Comparison of ENCODE assay signal across 9 mouse cellular contexts in genomic region chr13:51568911-51569684, GRCm38 (mm10). TPM values are rescaled to one million over a fixed set of nuclear protein-coding genes. Genes with fewer than 3 reads are reported as not detected.
A peak's percentile ranks its signal among the peaks of the same experiment; 100 is the strongest.
DNase-seq lines count a peak whose midpoint lies in the region; ATAC-seq and TF ChIP-seq lines count a peak whose summit lies in the region.
"Had no signal": no experiment of that assay in that cellular context is flagged by ENCODE, and none has a peak within 500 bp of the region (broad histone marks: within the 10 kb centered on the region; RNA-seq: fewer than 3 reads in every experiment).

Gene Shc3, minus strand, starts transcription at chr13:51569419.

- H3K9me3 ChIP-seq in ES-E14 (ENCODE audit: control insufficient read depth, insufficient read depth, low read depth, low read length): no peaks in the 10 kb centered on the region
- H3K9me3 ChIP-seq in hindbrain, embryonic 10.5 days: no peaks in the 10 kb centered on the region
- H3K9me3 ChIP-seq in lung, embryonic 14.5 days (ENCODE audit: low read depth, low read length): no peaks in the 10 kb centered on the region

- no peak within 1 kb of the TSS for H3K27ac ChIP-seq in ES-E14 (ENCODE audit: insufficient read depth, low read depth, low read length, poor library complexity, severe bottlenecking)
- peak within 1 kb of the TSS; percentile 93 for H3K27ac ChIP-seq in hindbrain, embryonic 10.5 days
- H3K27ac ChIP-seq in lung, embryonic 14.5 days (ENCODE audit: low read depth): no peak within 1 kb of the TSS

- no peak for TF ChIP-seq CTCF in lung, embryonic 14.5 days (IDR thresholded peaks at IDR 0.05; ENCODE audit: low read depth)

- H3K27me3 ChIP-seq in hindbrain, embryonic 10.5 days (ENCODE audit: insufficient read depth, poor library complexity, severe bottlenecking): peaks cover 80% of the 10 kb centered on the region
- H3K27me3 ChIP-seq in lung, embryonic 14.5 days (ENCODE audit: insufficient read depth, low read length): peaks cover 60% of the 10 kb centered on the region

- in situ Hi-C loops in ES-E14 (cut with MboI; ENCODE audit: low sequenced_read_pairs in 2 of 2, unreplicated experiment in 2 of 2): no loop called here

- peak; percentile 81; the same call in 1 of the 2 replicates for ATAC-seq in lung, embryonic 14.5 days (ENCODE audit: insufficient read depth)

- H3K36me3 ChIP-seq in ES-E14 (ENCODE audit: control insufficient read depth, insufficient read depth, low read length, poor library complexity, severe bottlenecking): no peaks in the 10 kb centered on the region
- H3K36me3 ChIP-seq in hindbrain, embryonic 10.5 days: no peaks in the 10 kb centered on the region
- no peaks in the 10 kb centered on the region for H3K36me3 ChIP-seq in lung, embryonic 14.5 days (ENCODE audit: insufficient read depth)

- H3K4me1 ChIP-seq in ES-E14 (ENCODE audit: control insufficient read depth in 2 of 2, insufficient read depth in 2 of 2, low read length in 2 of 2, poor library complexity in 1 of 2): peaks cover 0 to 4% of the 10 kb centered on the region in 2 experiments; a peak in 1 of 4 replicates
- H3K4me1 ChIP-seq in hindbrain, embryonic 10.5 days (replicated peaks): peaks cover 63% of the 10 kb centered on the region
- peaks cover 6% of the 10 kb centered on the region; the same call in 1 of the 2 replicates for H3K4me1 ChIP-seq in lung, embryonic 14.5 days (ENCODE audit: insufficient read depth)

- peak; percentile 66 for DNase-seq in ES-E14 (ENCODE audit: low read depth, low spot score)
- DNase-seq in cerebellum, adult 8-10 months: peak; percentile 50
- peak; percentile 72 for DNase-seq in forelimb bud, embryonic 11.5 days (ENCODE audit: low read depth, low spot score)
- peak; percentile 88 for DNase-seq in hindbrain, embryonic 10.5 days (ENCODE audit: low spot score)
- DNase-seq in layer of hippocampus, adult 9-11 months: peak; percentile 90
- peak; percentile 89 for DNase-seq in lung, embryonic 14.5 days
- peak; percentile 82 for DNase-seq in retina, postnatal 7 days (ENCODE audit: low read depth, low spot score)
- no peak for DNase-seq in spleen, postnatal 14 days (ENCODE audit: low spot score in 2 of 2)

- H3K4me2 ChIP-seq in lung, embryonic 14.5 days: peak within 1 kb of the TSS; percentile 86

- WGBS in hindbrain, embryonic 10.5 days: under 1% methylated on average over 36 of the region's 36 CpGs
- WGBS in lung, embryonic 14.5 days: under 1% methylated on average over 35 of the region's 36 CpGs

- H3K4me3 ChIP-seq in ES-E14 (ENCODE audit: insufficient read depth in 1 of 2, low read depth in 1 of 2, low read length in 2 of 2, poor library complexity in 1 of 2, severe bottlenecking in 1 of 2): peak within 1 kb of the TSS; percentile 22 to 63
- H3K4me3 ChIP-seq in hindbrain, embryonic 10.5 days: peak within 1 kb of the TSS; percentile 72
- peak within 1 kb of the TSS; percentile 38 for H3K4me3 ChIP-seq in lung, embryonic 14.5 days (ENCODE audit: low read depth, low read length)

- no peak within 1 kb of the TSS for H3K9ac ChIP-seq in ES-E14 (ENCODE audit: insufficient read depth, low read depth, low read length, poor library complexity, severe bottlenecking)
- H3K9ac ChIP-seq in lung, embryonic 14.5 days: peak within 1 kb of the TSS; percentile 20; the same call in 1 of the 2 replicates

TF ChIP-seq in ES-E14, 5 proteins besides CTCF, POLR2A, EP300 and RAD21:
- TF ChIP-seq ZNF384 (IDR thresholded peaks at IDR 0.05; ENCODE audit: low read depth, low read length) (peak; percentile 84), MAFK (IDR thresholded peaks at IDR 0.05; ENCODE audit: insufficient read depth, low read depth, low read length) (no peak), ZC3H11A (IDR thresholded peaks at IDR 0.05; ENCODE audit: borderline replicate concordance, low read depth, low read length) (no peak), HCFC1 (IDR thresholded peaks at IDR 0.05; ENCODE audit: borderline replicate concordance, insufficient read depth, low read length) (no peak), CHD2 (IDR thresholded peaks at IDR 0.05; ENCODE audit: low read depth, low read length) (peak; percentile 47; the same call in 1 of the 2 replicates)
TF ChIP-seq in ES-E14: peak in this region for 2.

RNA-seq across cellular contexts. Expression of gene Shc3, which starts in this region (rescaled TPM):
- 0.69 and 1.4 TPM in 2 replicates for total RNA-seq in ES-E14 (2012; rRNA removed)
- polyA plus RNA-seq in hindbrain, embryonic 10.5 days (2016; fragmentation: Nextera tagmentation; extraction: Ambion mirVana): 1.9 and 3.2 TPM in 2 replicates
- not detected in 2 replicates for polyA plus RNA-seq in lung, embryonic 14.5 days (2014; fragmentation: Nextera tagmentation; extraction: Ambion mirVana)
- total RNA-seq: MEL had no signal

Comparison
In these comparisons a context has a peak if more than half of its experiments do, and no peak if none do; other contexts are left out.
1. Peak in DNase-seq, ATAC-seq, H3K4me3 ChIP-seq, H3K9ac ChIP-seq and H3K4me2 ChIP-seq in lung, embryonic 14.5 days; RNA of the gene not detected or under 1 TPM.
2. DNase-seq: peak in ES-E14 (single experiment), cerebellum, adult 8-10 months (single experiment), forelimb bud, embryonic 11.5 days (single experiment), hindbrain, embryonic 10.5 days (single experiment), layer of hippocampus, adult 9-11 months (single experiment) and retina, postnatal 7 days (single experiment); none in spleen, postnatal 14 days (0 of 2).
3. Peak in every context shown above with its lines, with median percentiles within 50 percentile points of each other: H3K4me3 ChIP-seq.